Mouse (Mus musculus): ENCODE measurements around the gene Decr2. TPM values are rescaled to one million over a fixed set of nuclear protein-coding genes. Genes with fewer than 3 reads are reported as not detected.
"Not testable (repeated sequence)": the region's sequence is repeated elsewhere in the genome, so short reads cannot be mapped to it uniquely, and the experiment has no call there.

Gene Decr2
- total RNA-seq, 2 experiments from 2014 or later, result 2.8 to 3.2 TPM

DNA sequence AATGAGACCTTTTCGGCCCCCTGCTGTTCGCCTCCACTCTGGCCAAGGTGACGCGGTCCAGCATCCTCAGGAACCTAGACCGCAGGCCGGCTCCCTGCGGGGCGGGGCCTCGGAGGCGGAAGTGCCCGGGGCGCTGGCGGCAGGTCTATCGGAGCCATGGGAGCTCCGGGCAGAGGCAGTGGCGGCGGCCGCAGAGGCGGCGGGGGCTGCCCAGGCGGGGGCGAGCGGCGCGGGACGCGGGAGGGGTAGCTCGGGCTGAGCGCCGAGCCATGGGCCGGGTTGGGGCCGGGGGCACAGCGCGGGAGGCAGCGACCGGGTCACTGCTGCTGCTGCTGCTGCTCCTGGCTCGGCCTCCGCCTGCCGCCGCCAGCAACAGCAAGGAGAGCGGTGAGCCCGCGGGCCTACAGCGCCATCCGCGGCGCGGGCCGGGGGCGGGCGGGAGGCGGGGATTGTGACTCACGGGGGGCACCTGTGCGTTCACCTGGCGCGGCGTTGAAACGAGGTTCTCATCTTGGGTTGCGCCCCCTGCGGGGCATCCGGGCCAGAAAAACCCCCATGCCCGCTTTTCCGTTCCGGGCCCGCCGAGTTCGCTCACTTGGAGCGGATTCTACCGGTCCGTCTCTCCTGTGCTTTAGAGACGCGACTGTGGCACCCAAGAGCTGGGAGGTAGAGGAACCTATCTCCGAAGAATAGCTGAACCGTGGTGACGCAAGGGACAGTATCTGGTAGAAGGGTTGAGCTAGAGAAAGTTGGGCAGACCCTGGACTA lies 23.2 kb upstream of the Decr2 start, which contains the start of gene Tmem8:
Gene Tmem8, plus strand, starts transcription at position 119 of the 768 bp plus-strand sequence.
- DNase-seq, result peak; percentile 31

- no peak for DNase-seq
These were observed 22.6 kb upstream of the Decr2 start for GRCm38 (mm10) chr17:26112751-26113150.

DNA sequence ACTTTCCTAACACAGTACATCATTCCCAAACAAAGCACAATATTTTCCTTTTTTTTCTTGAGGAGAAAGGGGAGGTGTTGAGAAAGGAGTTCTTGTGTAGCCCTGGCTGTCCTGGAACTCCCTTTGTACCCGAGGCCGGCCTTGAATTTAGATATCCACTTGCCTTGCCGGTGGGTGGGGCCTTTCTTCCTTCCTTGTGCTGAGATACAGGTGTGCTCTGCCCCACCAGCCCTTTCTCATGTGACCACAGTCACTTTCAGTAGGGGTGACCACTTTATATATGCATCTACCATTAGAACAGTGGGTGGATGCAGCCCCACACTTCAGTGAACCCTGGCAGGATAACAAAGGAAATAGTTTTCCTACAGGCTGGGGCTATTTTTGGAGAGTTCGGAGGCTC lies 21.6 kb upstream of the Decr2 start:
- DNase-seq, result no peak

DNA sequence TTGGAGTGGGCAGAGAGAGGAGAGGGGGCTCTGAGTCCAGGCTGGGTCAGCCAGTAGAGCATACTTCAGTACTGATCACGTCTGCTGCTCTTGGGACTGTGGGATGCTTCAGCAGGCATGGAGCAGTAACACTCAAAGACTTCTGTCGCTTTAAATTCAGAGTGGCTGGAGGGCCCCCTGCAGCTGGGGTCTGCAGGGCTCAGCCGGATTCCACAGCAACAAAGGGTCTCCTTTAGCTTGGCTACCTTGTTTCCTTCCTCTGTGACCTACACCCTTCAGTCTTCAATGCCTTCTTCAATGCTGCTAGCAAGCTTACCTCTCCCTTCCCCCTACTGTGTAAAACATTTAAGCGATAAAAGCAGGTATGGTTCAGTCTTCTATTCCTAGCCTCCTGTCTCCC lies 20.9 kb upstream of the Decr2 start:
- no peak for DNase-seq

GRCm38 (mm10) chr17:26110156-26110555 lies 20.0 kb upstream of the Decr2 start:
- no peak for DNase-seq

DNA sequence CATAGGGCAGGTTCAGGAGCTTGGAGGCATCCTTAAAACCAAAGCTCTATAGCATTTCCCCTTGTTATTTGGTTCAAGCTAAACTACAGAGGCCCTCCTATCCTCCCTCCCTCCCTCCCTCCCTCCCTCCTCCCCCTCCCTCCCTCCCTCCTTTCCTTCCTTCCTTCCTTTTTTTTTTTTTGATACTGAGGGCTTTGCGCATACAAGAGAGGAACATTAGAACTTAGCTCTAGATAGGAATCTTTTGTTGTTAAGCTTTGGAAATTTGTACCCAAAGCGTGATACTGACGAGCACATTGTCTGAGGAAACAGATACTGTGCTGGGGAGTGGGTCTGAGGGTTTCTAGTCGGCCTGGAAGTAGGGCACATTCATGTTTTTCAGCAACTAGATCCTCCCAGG lies 15.5 kb upstream of the Decr2 start:
- no peak for DNase-seq

DNA sequence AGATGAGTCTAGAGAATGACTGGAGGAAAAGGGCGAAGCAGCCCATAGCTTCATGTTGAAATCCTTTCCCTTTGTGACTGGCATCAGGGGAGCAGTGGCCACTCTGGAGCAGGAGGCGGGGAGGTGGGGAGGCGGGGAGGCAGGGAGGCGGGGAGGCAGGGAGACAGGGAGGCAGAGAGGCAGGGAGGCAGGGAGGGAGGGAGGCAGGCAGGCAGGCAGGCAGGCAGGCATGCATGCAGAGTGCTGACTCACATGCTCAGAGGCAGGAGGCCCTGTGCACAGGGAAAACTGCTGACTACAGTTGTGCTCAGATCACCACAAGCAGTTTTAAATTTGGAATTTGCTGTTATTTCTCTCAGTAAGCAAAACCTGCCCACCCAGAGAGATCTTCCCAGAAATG lies 11.3 kb upstream of the Decr2 start:
- DNase-seq, result no peak

DNA sequence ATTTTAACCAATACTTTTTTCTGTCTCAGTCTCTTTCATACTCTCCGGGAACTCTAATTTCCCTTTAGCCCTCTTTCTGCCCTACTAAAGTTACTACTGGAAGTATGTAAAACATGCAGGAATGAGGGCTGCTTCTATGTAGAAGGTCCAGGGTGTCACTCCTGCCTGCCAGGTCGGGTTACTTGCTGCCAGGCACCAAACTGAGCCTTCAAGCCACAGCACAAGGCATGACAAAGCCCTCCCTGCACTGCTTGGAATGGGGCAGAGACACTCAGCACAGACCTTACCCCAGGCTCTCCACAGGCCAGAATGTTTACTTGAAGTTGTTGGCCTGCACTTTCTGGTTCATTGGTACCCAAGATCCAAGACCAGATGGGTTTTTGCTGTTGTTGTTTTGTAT lies 10.0 kb upstream of the Decr2 start:
- no peak for DNase-seq

DNA sequence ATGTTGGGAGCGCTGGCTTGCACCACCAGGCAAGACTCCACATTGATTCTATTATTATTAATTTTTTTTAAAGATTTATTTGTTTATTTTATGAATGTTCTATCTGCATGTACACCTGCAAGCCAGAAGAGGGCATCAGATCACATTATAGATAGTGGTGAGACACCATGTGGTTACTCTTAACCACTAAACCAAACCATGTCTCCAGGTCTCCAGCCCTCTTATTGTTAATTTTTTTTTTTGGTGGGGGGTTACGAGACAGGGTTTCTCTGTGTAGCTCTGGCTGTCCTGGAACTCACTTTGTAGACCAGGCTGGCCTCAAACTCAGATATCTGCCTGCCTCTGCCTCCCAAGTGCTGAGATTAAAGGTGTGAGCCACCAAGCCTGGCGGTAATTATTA lies 9.2 kb upstream of the Decr2 start:
- DNase-seq, result not testable (repeated sequence)

GRCm38 (mm10) chr17:26098461-26098860 lies 8.3 kb upstream of the Decr2 start:
- DNase-seq, result no peak

GRCm38 (mm10) chr17:26095121-26095740 lies 5.1 kb upstream of the Decr2 start, which contains the start of gene Nme4:
Gene Nme4 (minus strand): TSS chr17:26095602.
- DNase-seq, result peak; percentile 26

- DNase-seq, result no peak
These were observed 4.5 kb upstream of the Decr2 start for GRCm38 (mm10) chr17:26094531-26095110.

- no peak for DNase-seq
These were observed 3.0 kb downstream of the Decr2 start for GRCm38 (mm10) chr17:26087059-26087564.

GRCm38 (mm10) chr17:26080867-26081266 lies 9.3 kb downstream of the Decr2 start:
- no peak for DNase-seq

DNA sequence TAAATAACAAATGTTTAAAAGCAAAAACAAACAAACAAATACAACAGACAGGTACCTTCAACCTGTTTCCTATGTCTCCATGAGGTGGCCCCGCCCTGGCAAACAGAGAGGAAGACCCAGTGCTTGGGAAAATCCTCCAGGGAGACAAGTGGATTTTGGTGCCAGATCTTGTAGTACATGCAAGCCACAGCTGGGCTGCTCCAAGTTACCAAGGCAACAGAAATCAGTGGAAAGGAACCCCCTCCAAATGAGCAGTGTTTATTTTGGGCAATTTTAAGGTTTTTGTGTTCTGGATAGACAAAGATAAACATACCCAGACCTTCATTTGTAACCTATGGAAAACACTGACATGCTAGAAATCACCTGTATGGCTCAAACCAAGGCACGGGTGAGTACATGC lies 11.3 kb downstream of the Decr2 start:
- no peak for DNase-seq

GRCm38 (mm10) chr17:26075246-26075645 lies 14.9 kb downstream of the Decr2 start:
- DNase-seq, result no peak

DNA sequence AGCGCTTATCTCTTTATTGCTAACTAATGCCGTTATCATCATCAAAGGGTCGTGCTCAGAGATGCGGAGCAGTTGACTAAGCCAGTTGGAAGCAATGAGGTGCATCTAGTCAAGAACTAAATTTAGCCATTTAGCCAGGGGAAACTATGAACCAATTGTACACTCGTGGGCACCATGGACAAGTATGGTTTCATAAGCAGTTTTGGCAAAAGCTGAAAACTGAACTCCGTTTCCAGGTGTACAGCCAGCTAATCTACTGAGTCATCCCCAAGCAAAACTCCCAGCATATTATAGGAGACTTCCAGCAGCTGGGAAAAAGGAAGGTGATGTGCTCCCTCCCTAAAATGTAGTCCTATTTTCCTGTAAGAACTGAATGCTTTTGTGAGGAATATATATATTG lies 20.0 kb downstream of the Decr2 start:
- no peak for DNase-seq

- peak; percentile 85 for DNase-seq
These were observed 21.1 kb downstream of the Decr2 start, which contains the start of gene Rab11fip3 for GRCm38 (mm10) chr17:26068831-26069739. Gene Rab11fip3 (minus strand): TSS chr17:26069555.

DNA sequence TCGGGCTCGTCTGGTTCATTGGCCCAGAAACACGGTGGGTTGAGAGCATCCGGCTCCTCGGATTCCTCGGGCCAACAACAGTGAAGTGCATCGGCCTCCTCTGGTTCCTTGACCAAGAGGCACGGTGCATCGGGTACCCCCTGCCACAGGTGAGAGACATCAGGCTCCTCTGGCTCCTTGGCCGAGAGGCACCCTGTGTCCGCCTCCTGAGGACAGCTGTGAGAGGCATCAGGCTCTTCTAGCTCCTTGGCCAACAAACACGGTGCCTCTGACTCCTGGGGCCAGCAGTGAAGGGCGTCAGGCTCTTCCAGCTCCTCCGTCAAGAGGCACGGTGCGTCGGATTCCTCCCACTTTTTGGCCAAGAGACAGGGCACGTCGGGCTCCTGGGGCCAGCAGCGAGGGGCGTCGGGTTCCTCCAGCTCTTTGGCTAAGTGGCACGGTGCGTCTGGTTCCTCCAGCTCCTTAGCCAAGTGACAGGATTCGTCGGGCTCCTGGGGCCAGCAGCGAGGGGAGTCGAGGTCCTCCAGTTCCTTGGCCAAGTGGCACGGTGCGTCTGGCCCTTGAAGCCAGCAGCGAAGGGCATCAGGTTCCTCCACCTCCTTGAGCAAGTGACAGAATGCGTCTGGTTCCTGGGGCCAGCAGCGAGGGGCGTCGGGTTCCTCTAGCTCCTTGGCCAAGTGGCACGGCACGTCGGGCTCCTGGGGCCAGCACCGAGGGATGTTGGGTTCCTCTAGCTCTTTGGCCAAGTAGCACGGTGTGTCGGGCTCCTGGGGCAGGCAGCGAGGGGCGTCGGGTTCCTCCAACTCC lies 21.9 kb downstream of the Decr2 start:
- DNase-seq, result peak; percentile 81

GRCm38 (mm10) chr17:26066488-26067020 lies 23.6 kb downstream of the Decr2 start:
- no peak for DNase-seq

GRCm38 (mm10) chr17:26064916-26065315 lies 25.2 kb downstream of the Decr2 start:
- no peak for DNase-seq

Measured in gastrocnemius, postnatal 25 days (tissue).